Mouse (Mus musculus) retina, embryonic 14.5 days (tissue): ENCODE data around the gene Fam186a.

Experiments
- DNase-seq: peaks from one replicate; pipeline ENCODE4 v3.0.0-alpha.2; 2015; ENCODE audit warnings: low spot score

The Fam186a gene

GRCm38 (mm10) chr15:99872543-99872942, 94.3 kb downstream of the Fam186a start:
- no peak for DNase-seq
